Mouse (Mus musculus): Measurements from ENCODE around the gene Clec2g. TPM values are rescaled to one million over a fixed set of nuclear protein-coding genes. Genes with fewer than 3 reads are reported as not detected.

The Clec2g gene
- not detected for polyA plus RNA-seq (2017; shearing (Covaris generic))

GRCm38 (mm10) chr6:128934081-128934480 is at the start of gene Clec2g:
TSS of gene Clec2g (plus strand) at chr6:128934381.

GRCm38 (mm10) chr6:128887091-128887790 is 46.9 kb upstream of the Clec2g start, which contains the start of gene Clec2i:
TSS of gene Clec2i (plus strand) at chr6:128887588.

DNA sequence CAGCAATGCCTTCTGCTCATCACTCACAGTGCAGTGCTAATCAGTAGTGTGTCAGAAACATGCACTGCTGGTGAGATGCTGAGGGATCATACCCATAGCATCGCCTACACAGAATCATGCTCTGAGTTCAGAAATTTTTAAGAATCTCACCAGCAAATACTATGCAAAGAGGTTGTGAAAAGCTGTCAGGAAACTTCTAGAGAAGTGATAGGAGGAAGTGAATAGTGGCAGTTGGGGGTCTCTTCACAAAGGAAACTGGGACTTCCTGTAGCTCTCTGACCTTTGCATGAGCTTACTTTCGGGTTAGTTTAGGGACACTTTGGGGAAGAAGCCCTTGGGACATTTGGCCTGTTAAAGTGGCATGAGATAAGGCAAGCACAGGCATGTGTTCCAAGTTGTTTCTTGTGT is 43.2 kb upstream of the Clec2g start, which contains the start of gene BC035044:
Gene BC035044 (minus strand): TSS at position 179 of the 408 bp plus-strand sequence.

Other genes with a start within 250 kb of the Clec2g start
- gene Klrb1, start 211.3 kb upstream of the Clec2g start, polyA plus RNA-seq (2017; shearing (Covaris generic)), result not detected
- gene Klrb1c, start 145.2 kb upstream of the Clec2g start, polyA plus RNA-seq (2017; shearing (Covaris generic)), result 7.9 TPM
- gene Gm44511, start 108.1 kb upstream of the Clec2g start, polyA plus RNA-seq (2017; shearing (Covaris generic)), result not detected
- not detected for gene Klrb1b, start 108.0 kb upstream of the Clec2g start, polyA plus RNA-seq (2017; shearing (Covaris generic))
- 130 TPM for gene Clec2i, start 46.8 kb upstream of the Clec2g start, polyA plus RNA-seq (2017; shearing (Covaris generic))
- 3.7 TPM for gene BC035044, start 43.3 kb upstream of the Clec2g start, polyA plus RNA-seq (2017; shearing (Covaris generic))
- 8.2 TPM for gene Klrb1f, start 111.5 kb downstream of the Clec2g start, polyA plus RNA-seq (2017; shearing (Covaris generic))
- gene Clec2e, start 166.5 kb downstream of the Clec2g start, polyA plus RNA-seq (2017; shearing (Covaris generic)), result not detected
- gene Clec2d, start 246.2 kb downstream of the Clec2g start, polyA plus RNA-seq (2017; shearing (Covaris generic)), result 28.9 TPM

All from CD4-positive, CD25-positive, alpha-beta regulatory T cell, adult 9 weeks (primary cell).